Mouse (Mus musculus): ENCODE measurements around the gene Tenm2. TPM values are rescaled to one million over a fixed set of nuclear protein-coding genes. Genes with fewer than 3 reads are reported as not detected.

Tenm2 gene
- polyA plus RNA-seq, 1 experiment from 2014 or later, result 3.4 TPM

GRCm38 (mm10) chr11:37143478-37143877 is 92.3 kb downstream of the Tenm2 start:
- WGBS, result 80% methylated on average over 2 of the region's 2 CpGs
- Histone ChIP-seq H3K4me3 (ENCODE audit: low read depth, low read length) (no peak overlapping the region), H3K9ac (ENCODE audit: low read depth, low read length) (no peak overlapping the region), H3K9me3 (ENCODE audit: control insufficient read depth, low read length) (no peaks in the 10 kb centered on the region), H3K36me3 (ENCODE audit: control insufficient read depth, insufficient read depth, low read length) (no peaks in the 10 kb centered on the region), H3K4me1 (ENCODE audit: control insufficient read depth, insufficient read depth, low read length) (no peaks in the 10 kb centered on the region), H3K4me2 (ENCODE audit: low read depth, low read length) (no peak overlapping the region), H3K27me3 (replicated peaks; ENCODE audit: control insufficient read depth, insufficient read depth, low read length) (no peaks in the 10 kb centered on the region), H3K27ac (replicated peaks; ENCODE audit: low read depth, low read length) (no peak overlapping the region)
- ATAC-seq (ENCODE audit: low read depth) (no peak), DNase-seq (ENCODE audit: low spot score) (no peak)

GRCm38 (mm10) chr11:37128893-37129292 is 106.9 kb downstream of the Tenm2 start:
- Histone ChIP-seq H3K27me3 (replicated peaks; ENCODE audit: control insufficient read depth, insufficient read depth, low read length) (no peaks in the 10 kb centered on the region), H3K27ac (replicated peaks; ENCODE audit: low read depth, low read length) (no peak overlapping the region), H3K4me2 (ENCODE audit: low read depth, low read length) (no peak overlapping the region), H3K36me3 (ENCODE audit: control insufficient read depth, insufficient read depth, low read length) (no peaks in the 10 kb centered on the region), H3K9me3 (ENCODE audit: control insufficient read depth, low read length) (no peaks in the 10 kb centered on the region), H3K4me1 (ENCODE audit: control insufficient read depth, insufficient read depth, low read length) (no peaks in the 10 kb centered on the region), H3K4me3 (ENCODE audit: low read depth, low read length) (no peak overlapping the region), H3K9ac (ENCODE audit: low read depth, low read length) (no peak overlapping the region)
- 81% methylated on average over 2 of the region's 2 CpGs for WGBS
- ATAC-seq (ENCODE audit: low read depth) (no peak), DNase-seq (ENCODE audit: low spot score) (no peak)

GRCm38 (mm10) chr11:37118058-37118457 is 117.7 kb downstream of the Tenm2 start:
- H3K27ac ChIP-seq (replicated peaks; ENCODE audit: low read depth, low read length), result no peak overlapping the region
- no peaks in the 10 kb centered on the region for H3K36me3 ChIP-seq (ENCODE audit: control insufficient read depth, insufficient read depth, low read length)
- DNase-seq (ENCODE audit: low spot score) (peak; percentile 8), ATAC-seq (ENCODE audit: low read depth) (no peak)
- H3K4me1 ChIP-seq (ENCODE audit: control insufficient read depth, insufficient read depth, low read length), result no peaks in the 10 kb centered on the region
- H3K4me3 ChIP-seq (ENCODE audit: low read depth, low read length), result no peak overlapping the region
- H3K9ac ChIP-seq (ENCODE audit: low read depth, low read length), result no peak overlapping the region
- no peak overlapping the region for H3K4me2 ChIP-seq (ENCODE audit: low read depth, low read length)
- H3K9me3 ChIP-seq (ENCODE audit: control insufficient read depth, low read length), result no peaks in the 10 kb centered on the region
- no peaks in the 10 kb centered on the region for H3K27me3 ChIP-seq (replicated peaks; ENCODE audit: control insufficient read depth, insufficient read depth, low read length)

- Histone ChIP-seq H3K9me3 (ENCODE audit: control insufficient read depth, low read length) (no peaks in the 10 kb centered on the region), H3K4me3 (ENCODE audit: low read depth, low read length) (no peak overlapping the region), H3K9ac (ENCODE audit: low read depth, low read length) (no peak overlapping the region), H3K36me3 (ENCODE audit: control insufficient read depth, insufficient read depth, low read length) (no peaks in the 10 kb centered on the region), H3K4me1 (ENCODE audit: control insufficient read depth, insufficient read depth, low read length) (no peaks in the 10 kb centered on the region), H3K27me3 (replicated peaks; ENCODE audit: control insufficient read depth, insufficient read depth, low read length) (no peaks in the 10 kb centered on the region), H3K27ac (replicated peaks; ENCODE audit: low read depth, low read length) (no peak overlapping the region), H3K4me2 (ENCODE audit: low read depth, low read length) (no peak overlapping the region)
- WGBS, result 36% methylated on average over 4 of the region's 4 CpGs
- DNase-seq (ENCODE audit: low spot score) (peak; percentile 10), ATAC-seq (ENCODE audit: low read depth) (no peak)
Measured at GRCm38 (mm10) chr11:37115188-37115587, 120.6 kb downstream of the Tenm2 start.

GRCm38 (mm10) chr11:37107069-37107468 is 128.7 kb downstream of the Tenm2 start:
- Histone ChIP-seq H3K36me3 (ENCODE audit: control insufficient read depth, insufficient read depth, low read length) (no peaks in the 10 kb centered on the region), H3K27ac (replicated peaks; ENCODE audit: low read depth, low read length) (no peak overlapping the region), H3K9me3 (ENCODE audit: control insufficient read depth, low read length) (no peaks in the 10 kb centered on the region), H3K9ac (ENCODE audit: low read depth, low read length) (no peak overlapping the region), H3K27me3 (replicated peaks; ENCODE audit: control insufficient read depth, insufficient read depth, low read length) (no peaks in the 10 kb centered on the region), H3K4me1 (ENCODE audit: control insufficient read depth, insufficient read depth, low read length) (no peaks in the 10 kb centered on the region), H3K4me3 (ENCODE audit: low read depth, low read length) (no peak overlapping the region), H3K4me2 (ENCODE audit: low read depth, low read length) (no peak overlapping the region)
- 61% methylated on average over 2 of the region's 2 CpGs for WGBS
- ATAC-seq (ENCODE audit: low read depth), result no peak
- DNase-seq (ENCODE audit: low spot score), result no peak

GRCm38 (mm10) chr11:37079403-37079802 is 156.4 kb downstream of the Tenm2 start:
- no peaks in the 10 kb centered on the region for H3K27me3 ChIP-seq (replicated peaks; ENCODE audit: control insufficient read depth, insufficient read depth, low read length)
- H3K9me3 ChIP-seq (ENCODE audit: control insufficient read depth, low read length), result no peaks in the 10 kb centered on the region
- no peak overlapping the region for H3K9ac ChIP-seq (ENCODE audit: low read depth, low read length)
- DNase-seq (ENCODE audit: low spot score) (no peak), ATAC-seq (ENCODE audit: low read depth) (no peak)
- no peak overlapping the region for H3K4me2 ChIP-seq (ENCODE audit: low read depth, low read length)
- no peaks in the 10 kb centered on the region for H3K4me1 ChIP-seq (ENCODE audit: control insufficient read depth, insufficient read depth, low read length)
- no peak overlapping the region for H3K4me3 ChIP-seq (ENCODE audit: low read depth, low read length)
- no peak overlapping the region for H3K27ac ChIP-seq (replicated peaks; ENCODE audit: low read depth, low read length)
- no peaks in the 10 kb centered on the region for H3K36me3 ChIP-seq (ENCODE audit: control insufficient read depth, insufficient read depth, low read length)
- 79% methylated on average over 5 of the region's 5 CpGs for WGBS

- Histone ChIP-seq H3K4me1 (ENCODE audit: control insufficient read depth, insufficient read depth, low read length) (no peaks in the 10 kb centered on the region), H3K9me3 (ENCODE audit: control insufficient read depth, low read length) (no peaks in the 10 kb centered on the region), H3K9ac (ENCODE audit: low read depth, low read length) (no peak overlapping the region), H3K4me2 (ENCODE audit: low read depth, low read length) (no peak overlapping the region), H3K27me3 (replicated peaks; ENCODE audit: control insufficient read depth, insufficient read depth, low read length) (no peaks in the 10 kb centered on the region), H3K36me3 (ENCODE audit: control insufficient read depth, insufficient read depth, low read length) (no peaks in the 10 kb centered on the region), H3K27ac (replicated peaks; ENCODE audit: low read depth, low read length) (no peak overlapping the region), H3K4me3 (ENCODE audit: low read depth, low read length) (no peak overlapping the region)
- WGBS, result 82% methylated on average over 5 of the region's 5 CpGs
- DNase-seq (ENCODE audit: low spot score) (no peak), ATAC-seq (ENCODE audit: low read depth) (no peak)
Measured at GRCm38 (mm10) chr11:37076989-37077598, 158.7 kb downstream of the Tenm2 start.

GRCm38 (mm10) chr11:37075349-37075748 is 160.4 kb downstream of the Tenm2 start:
- WGBS, result 93% methylated on average over 10 of the region's 10 CpGs

GRCm38 (mm10) chr11:37065459-37065858 is 170.3 kb downstream of the Tenm2 start:
- Histone ChIP-seq H3K27me3 (replicated peaks; ENCODE audit: control insufficient read depth, insufficient read depth, low read length) (no peaks in the 10 kb centered on the region), H3K4me2 (ENCODE audit: low read depth, low read length) (no peak overlapping the region), H3K9me3 (ENCODE audit: control insufficient read depth, low read length) (no peaks in the 10 kb centered on the region), H3K9ac (ENCODE audit: low read depth, low read length) (no peak overlapping the region), H3K36me3 (ENCODE audit: control insufficient read depth, insufficient read depth, low read length) (no peaks in the 10 kb centered on the region), H3K4me3 (ENCODE audit: low read depth, low read length) (no peak overlapping the region), H3K27ac (replicated peaks; ENCODE audit: low read depth, low read length) (no peak overlapping the region), H3K4me1 (ENCODE audit: control insufficient read depth, insufficient read depth, low read length) (no peaks in the 10 kb centered on the region)
- no peak for ATAC-seq (ENCODE audit: low read depth)
- no peak for DNase-seq (ENCODE audit: low spot score)
- 80% methylated on average over 3 of the region's 3 CpGs for WGBS

More at GRCm38 (mm10) chr11:37075349-37075748, 160.4 kb downstream of the Tenm2 start:
- no peak overlapping the region for H3K27ac ChIP-seq (replicated peaks; ENCODE audit: low read depth, low read length)
- no peak overlapping the region for H3K4me3 ChIP-seq (ENCODE audit: low read depth, low read length)
- no peaks in the 10 kb centered on the region for H3K27me3 ChIP-seq (replicated peaks; ENCODE audit: control insufficient read depth, insufficient read depth, low read length)
- no peaks in the 10 kb centered on the region for H3K9me3 ChIP-seq (ENCODE audit: control insufficient read depth, low read length)
- H3K36me3 ChIP-seq (ENCODE audit: control insufficient read depth, insufficient read depth, low read length), result no peaks in the 10 kb centered on the region
- DNase-seq (ENCODE audit: low spot score) (no peak), ATAC-seq (ENCODE audit: low read depth) (no peak)
- H3K9ac ChIP-seq (ENCODE audit: low read depth, low read length), result no peak overlapping the region
- no peaks in the 10 kb centered on the region for H3K4me1 ChIP-seq (ENCODE audit: control insufficient read depth, insufficient read depth, low read length)
- H3K4me2 ChIP-seq (ENCODE audit: low read depth, low read length), result no peak overlapping the region

Measured in embryonic facial prominence, embryonic 14.5 days (tissue).